Mouse (Mus musculus) forebrain, embryonic 12.5 days (tissue): ENCODE data around the gene Gucd1. TPM values are rescaled to one million over a fixed set of nuclear protein-coding genes. Genes with fewer than 3 reads are reported as not detected.

Experiments
- ATAC-seq: fragments of 200-750 bp; cut with Nextera tagmentation; 2 replicates; pipeline ENCODE4 v1.8.0; 2017; ENCODE audit warnings: moderate TSS enrichment; ENCODE audit not compliant: low FRiP score
- H3K27ac ChIP-seq: fragments of 300-500 bp; sonication (generic); 2 replicates; pipeline ENCODE4 v1.5.1; 2016; ENCODE audit warnings: mild to moderate bottlenecking
- H3K27me3 ChIP-seq: fragments of 300-500 bp; sonication (generic); 2 replicates; pipeline ENCODE4 v1.6.1; 2016; ENCODE audit warnings: mild to moderate bottlenecking
- H3K36me3 ChIP-seq: fragments of 300-500 bp; sonication (generic); replicated peaks from 2 replicates; pipeline ENCODE4 v1.6.1; 2016; ENCODE audit warnings: mild to moderate bottlenecking
- H3K4me1 ChIP-seq: fragments of 300-500 bp; sonication (generic); 2 replicates; pipeline ENCODE4 v1.6.1; 2016
- H3K4me2 ChIP-seq: fragments of 300-500 bp; sonication (generic); 2 replicates; pipeline ENCODE4 v1.6.1; 2016; ENCODE audit warnings: mild to moderate bottlenecking, moderate library complexity
- H3K4me3 ChIP-seq: fragments of 300-500 bp; sonication (generic); replicated peaks from 2 replicates; pipeline ENCODE4 v1.5.1; 2016; ENCODE audit warnings: mild to moderate bottlenecking
- H3K9ac ChIP-seq: fragments of 300-500 bp; sonication (generic); 2 replicates; pipeline ENCODE4 v1.6.1; 2016; ENCODE audit warnings: mild to moderate bottlenecking
- H3K9me3 ChIP-seq: fragments of 300-500 bp; sonication (generic); 2 replicates; pipeline ENCODE4 v1.6.1; 2016
- WGBS: fragments of 180-500 bp; shearing (Covaris S2); methylation state at CpG from one replicate; pipeline ENCODE4 v1.1.7; 2016; 5-methylcytosine and 5-hydroxymethylcytosine counted together
- polyA plus RNA-seq: library from polyadenylated mRNA; unstranded; fragments of >200 nt; fragmentation: Nextera tagmentation; extraction: Ambion mirVana; gene quantifications from 2 replicates; pipeline ENCODE4 v1.2.1, GENCODE M21; 2016

The Gucd1 gene
- polyA plus RNA-seq, 1 experiment from 2014 or later: 24.4 TPM

DNA sequence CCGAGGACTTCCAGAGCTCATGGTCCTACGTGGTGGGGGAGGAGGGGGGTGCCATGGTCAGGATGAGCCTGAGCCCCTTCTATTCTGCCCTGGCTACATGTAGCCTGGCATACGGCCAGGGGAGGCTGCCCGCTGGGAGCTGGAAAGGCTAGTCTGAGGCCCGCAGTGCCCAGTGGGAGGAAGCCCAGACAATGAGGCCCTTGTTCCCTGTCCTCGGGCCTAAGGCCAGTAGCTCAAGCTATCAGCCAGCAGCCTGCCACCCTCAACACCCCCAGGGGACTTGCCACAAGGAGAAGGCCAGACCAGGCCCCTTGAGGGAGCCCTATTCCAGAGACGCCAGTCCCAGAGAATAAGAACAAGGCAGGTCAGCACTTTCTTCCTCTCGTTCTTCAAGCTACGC is 38.3 kb upstream of the Gucd1 start:
- WGBS: 27% methylated on average over 9 of the region's 9 CpGs
- H3K4me2 ChIP-seq: no peak overlapping the region
- no peak overlapping the region for H3K4me3 ChIP-seq
- H3K27me3 ChIP-seq: peaks cover 35% of the 10 kb centered on the region
- peak; percentile 60; the same call in 1 of the 2 replicates for ATAC-seq
- 0 out of 2 replicates have a peak overlapping the region, but pooled peaks have one; percentile 9 for H3K9ac ChIP-seq
- no peaks in the 10 kb centered on the region for H3K9me3 ChIP-seq
- peaks cover 41% of the 10 kb centered on the region for H3K4me1 ChIP-seq
- no peaks in the 10 kb centered on the region for H3K36me3 ChIP-seq
- peak overlapping the region; percentile 81 for H3K27ac ChIP-seq

DNA sequence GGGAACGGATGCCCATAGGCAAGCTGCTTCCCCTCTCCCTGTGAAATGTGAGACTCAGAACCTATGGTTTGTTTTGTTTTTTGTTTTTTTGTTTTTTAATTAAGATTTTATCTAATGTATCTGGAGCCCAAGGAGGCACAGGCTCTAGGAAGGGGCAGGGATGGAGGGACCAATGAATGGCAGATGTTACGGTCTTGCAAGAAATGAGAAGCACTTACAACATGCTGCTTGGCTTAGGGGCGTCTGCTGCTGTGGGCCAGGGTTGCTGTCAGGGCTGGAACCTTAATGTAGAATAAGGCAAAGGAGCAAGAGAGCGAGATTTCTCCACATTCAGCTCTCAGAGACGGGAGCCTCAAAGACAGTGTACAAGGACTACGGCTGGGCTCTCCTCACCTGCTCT is 37.8 kb upstream of the Gucd1 start:
- H3K27me3 ChIP-seq: peaks cover 31% of the 10 kb centered on the region
- 75% methylated on average over 6 of the region's 6 CpGs for WGBS

DNA sequence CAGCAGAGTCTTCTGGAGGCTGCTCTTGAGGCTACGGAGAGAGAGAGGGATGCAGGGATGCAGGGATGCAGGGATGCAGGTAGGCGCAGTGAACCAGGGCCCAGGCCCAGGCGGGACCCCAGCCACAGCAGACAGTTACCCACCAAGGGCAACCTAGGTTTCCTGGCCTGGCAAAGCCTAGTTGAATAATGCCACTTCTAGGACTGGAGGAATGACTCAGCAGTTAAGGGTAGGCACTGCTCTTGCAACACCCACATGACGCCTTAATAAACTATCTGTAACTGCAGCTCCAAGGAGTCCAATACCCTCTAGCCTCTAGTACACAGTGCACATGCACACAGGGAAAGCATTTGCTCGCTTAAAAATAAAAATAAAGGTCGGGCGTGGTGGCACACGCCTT is 36.3 kb upstream of the Gucd1 start:
- Histone ChIP-seq H3K4me3 (no peak overlapping the region), H3K36me3 (no peaks in the 10 kb centered on the region), H3K27me3 (peaks cover 16% of the 10 kb centered on the region), H3K27ac (no peak overlapping the region), H3K4me2 (no peak overlapping the region), H3K9me3 (no peaks in the 10 kb centered on the region), H3K4me1 (peaks cover 25% of the 10 kb centered on the region), H3K9ac (no peak overlapping the region)
- no peak for ATAC-seq
- WGBS: 95% methylated on average over 8 of the region's 8 CpGs

More for the DNA sequence above, 37.8 kb upstream of the Gucd1 start:
- no peak for ATAC-seq
- Histone ChIP-seq H3K4me1 (peaks cover 40% of the 10 kb centered on the region), H3K27ac (peak overlapping the region; percentile 81), H3K4me3 (no peak overlapping the region), H3K4me2 (no peak overlapping the region), H3K36me3 (no peaks in the 10 kb centered on the region), H3K9me3 (no peaks in the 10 kb centered on the region), H3K9ac (no peak overlapping the region)

DNA sequence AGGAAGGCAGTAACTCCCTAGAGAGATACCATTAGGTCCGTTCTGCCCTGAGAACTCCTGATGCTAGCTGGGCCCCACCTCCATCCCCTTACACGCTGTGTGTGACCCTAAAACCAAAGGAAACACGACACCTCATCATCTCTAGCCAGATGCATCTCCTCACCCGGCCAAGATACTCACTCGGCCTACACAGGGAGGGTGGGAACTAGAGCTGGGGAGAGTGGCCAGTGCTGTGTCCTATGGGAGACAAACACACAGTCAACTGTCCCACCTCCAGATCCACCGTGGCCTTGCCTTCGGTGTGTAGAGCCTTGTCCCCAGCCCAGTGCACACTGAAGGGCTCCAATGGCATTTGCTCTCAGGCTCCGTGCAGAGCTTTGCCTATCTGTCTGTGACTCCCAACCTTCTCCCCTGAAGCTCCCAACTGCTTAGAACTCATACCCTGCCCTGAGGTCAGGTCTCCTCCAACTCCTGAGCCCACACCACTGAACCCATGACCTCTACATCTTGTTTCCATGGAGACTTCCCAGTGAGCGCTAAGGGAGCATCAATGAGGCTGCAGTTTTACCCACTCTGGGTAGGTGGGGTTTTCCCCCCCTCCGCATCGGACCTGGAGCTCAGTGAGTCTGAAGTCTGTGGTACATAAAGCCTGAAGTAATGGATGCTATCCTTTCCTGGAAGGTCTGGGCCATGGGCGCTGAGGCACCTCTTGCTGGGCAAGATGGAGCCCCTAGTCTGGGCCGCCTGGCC is 35.1 kb upstream of the Gucd1 start:
- H3K4me3 ChIP-seq: no peak overlapping the region
- H3K9ac ChIP-seq: no peak overlapping the region
- H3K36me3 ChIP-seq: no peaks in the 10 kb centered on the region
- H3K4me2 ChIP-seq: no peak overlapping the region
- WGBS: 78% methylated on average over 13 of the region's 13 CpGs
- no peak for ATAC-seq
- no peaks in the 10 kb centered on the region for H3K9me3 ChIP-seq
- H3K4me1 ChIP-seq: peaks cover 22% of the 10 kb centered on the region
- no peak overlapping the region for H3K27ac ChIP-seq
- peaks cover 5% of the 10 kb centered on the region for H3K27me3 ChIP-seq

DNA sequence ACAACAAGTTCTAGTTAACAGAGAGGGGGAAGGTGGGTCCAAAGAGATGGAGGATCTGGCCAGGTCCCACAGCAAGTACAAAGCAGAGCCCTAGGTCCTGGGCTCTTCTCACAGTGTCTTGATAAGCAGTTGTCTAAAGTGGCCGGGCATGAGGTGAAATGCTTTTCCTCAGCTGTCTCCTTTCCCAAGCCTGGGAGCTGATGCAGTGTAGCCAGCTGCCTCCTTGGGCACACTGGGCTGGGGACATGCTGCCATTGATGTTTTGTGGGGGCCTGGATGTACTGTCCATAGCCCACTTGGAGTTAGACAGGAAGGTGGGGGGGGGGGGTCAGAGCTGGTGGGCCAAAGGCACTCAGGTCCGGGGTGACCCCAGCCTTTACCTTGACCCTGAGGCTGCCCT is 34.3 kb upstream of the Gucd1 start:
- Histone ChIP-seq H3K4me1 (peaks cover 17% of the 10 kb centered on the region), H3K27me3 (no peaks in the 10 kb centered on the region), H3K4me3 (no peak overlapping the region), H3K36me3 (no peaks in the 10 kb centered on the region), H3K27ac (no peak overlapping the region), H3K9me3 (no peaks in the 10 kb centered on the region), H3K4me2 (no peak overlapping the region), H3K9ac (no peak overlapping the region)
- 89% methylated on average over 2 of the region's 2 CpGs for WGBS
- ATAC-seq: no peak

DNA sequence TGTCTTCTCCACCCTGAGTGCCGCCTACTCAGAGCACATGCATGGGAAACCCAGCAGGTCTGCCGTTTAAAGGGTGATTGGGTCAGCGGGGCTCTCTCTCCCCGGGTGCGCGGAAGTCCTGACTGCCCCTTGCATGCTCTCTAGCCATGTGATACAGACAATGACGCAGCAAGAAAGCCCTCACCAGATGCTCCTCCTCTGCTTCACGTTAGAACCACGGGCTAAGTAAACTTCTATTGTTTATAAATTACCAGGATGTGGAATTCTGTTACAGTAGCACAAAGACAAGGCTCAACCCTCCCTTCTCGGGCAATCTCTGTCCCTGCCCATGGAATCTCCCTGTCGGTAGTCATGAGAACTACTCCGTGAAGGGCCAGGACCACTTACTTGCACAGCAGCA is 33.4 kb upstream of the Gucd1 start:
- 56% methylated on average over 12 of the region's 12 CpGs for WGBS

DNA sequence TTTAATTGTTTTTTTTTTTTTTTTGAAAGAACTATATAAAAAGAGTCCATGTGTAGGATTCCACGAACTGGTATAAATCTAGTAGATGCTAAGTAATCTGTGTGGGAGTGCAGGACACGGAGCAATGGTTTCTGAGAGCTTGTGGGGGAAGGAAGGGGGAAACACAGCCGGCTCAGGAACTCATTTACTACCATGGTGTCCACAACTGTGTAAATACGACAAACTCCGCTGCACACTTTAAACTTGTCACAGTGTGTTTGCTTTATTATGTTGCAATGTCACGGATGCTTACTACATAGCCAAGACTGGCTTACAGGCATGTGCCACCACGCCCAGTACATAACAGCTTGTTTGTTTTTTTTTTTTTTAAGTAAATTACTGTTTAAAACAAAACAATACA is 32.1 kb upstream of the Gucd1 start:
- H3K9ac ChIP-seq: no peak overlapping the region
- no peaks in the 10 kb centered on the region for H3K4me1 ChIP-seq
- no peak overlapping the region for H3K4me2 ChIP-seq
- 83% methylated on average over 7 of the region's 7 CpGs for WGBS
- peaks cover 3% of the 10 kb centered on the region; the same call in 1 of the 2 replicates for H3K9me3 ChIP-seq
- H3K27ac ChIP-seq: no peak overlapping the region
- H3K36me3 ChIP-seq: no peaks in the 10 kb centered on the region
- no peak overlapping the region for H3K4me3 ChIP-seq
- no peak for ATAC-seq
- no peaks in the 10 kb centered on the region for H3K27me3 ChIP-seq

More for the DNA sequence above, 33.4 kb upstream of the Gucd1 start:
- no peak overlapping the region for H3K4me3 ChIP-seq
- H3K27me3 ChIP-seq: no peaks in the 10 kb centered on the region
- no peaks in the 10 kb centered on the region for H3K36me3 ChIP-seq
- H3K9ac ChIP-seq: no peak overlapping the region
- H3K9me3 ChIP-seq: no peaks in the 10 kb centered on the region
- H3K4me1 ChIP-seq: peaks cover 7% of the 10 kb centered on the region
- no peak overlapping the region for H3K4me2 ChIP-seq
- no peak for ATAC-seq
- H3K27ac ChIP-seq: no peak overlapping the region

DNA sequence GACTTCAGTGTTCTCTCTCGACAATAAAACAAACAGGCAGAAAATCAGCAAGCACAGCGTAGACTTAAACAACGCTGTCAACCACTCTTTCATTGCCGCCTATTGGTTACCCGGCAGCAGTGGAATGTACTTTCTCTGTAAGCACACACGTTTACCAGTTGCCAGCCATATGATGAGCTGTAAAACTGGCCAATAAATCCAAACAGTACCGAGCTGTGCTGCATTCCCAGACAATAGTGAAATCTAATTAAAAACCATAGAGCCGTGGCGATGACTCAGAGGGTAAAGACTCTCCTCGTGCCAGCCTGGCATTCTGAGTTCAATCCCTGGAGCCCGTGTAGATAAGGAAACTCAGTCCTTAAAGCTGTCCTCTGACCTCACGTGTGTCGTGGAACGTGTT is 30.7 kb upstream of the Gucd1 start:
- no peaks in the 10 kb centered on the region for H3K36me3 ChIP-seq
- H3K9ac ChIP-seq: no peak overlapping the region
- H3K4me2 ChIP-seq: no peak overlapping the region
- no peaks in the 10 kb centered on the region for H3K27me3 ChIP-seq
- H3K9me3 ChIP-seq: peaks cover 3% of the 10 kb centered on the region; the same call in 1 of the 2 replicates
- no peak overlapping the region for H3K27ac ChIP-seq
- no peaks in the 10 kb centered on the region for H3K4me1 ChIP-seq
- no peak for ATAC-seq
- 74% methylated on average over 14 of the region's 14 CpGs for WGBS
- no peak overlapping the region for H3K4me3 ChIP-seq

DNA sequence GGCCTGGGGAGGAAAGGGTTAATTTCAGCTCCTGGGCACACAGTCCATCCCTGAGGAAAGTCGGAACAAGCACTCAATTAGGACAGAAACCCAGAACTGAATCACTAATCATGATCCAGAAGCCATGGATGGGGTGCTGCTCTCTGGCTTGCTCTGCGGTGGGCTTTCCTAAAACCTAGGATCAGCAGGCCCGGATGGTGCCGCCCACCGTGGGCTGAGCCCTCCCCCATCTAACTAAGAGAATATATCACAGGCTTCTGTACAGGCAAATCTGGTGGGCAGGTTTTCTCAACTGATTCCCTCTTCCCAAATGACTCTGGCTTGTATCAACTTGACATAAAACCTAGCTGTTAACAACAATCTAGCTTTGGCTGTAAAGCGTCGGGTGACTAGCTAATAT is 30.1 kb upstream of the Gucd1 start:
- no peak overlapping the region for H3K9ac ChIP-seq
- H3K27ac ChIP-seq: no peak overlapping the region
- H3K36me3 ChIP-seq: no peaks in the 10 kb centered on the region
- no peak for ATAC-seq
- H3K9me3 ChIP-seq: peaks cover 3% of the 10 kb centered on the region; the same call in 1 of the 2 replicates
- no peak overlapping the region for H3K4me2 ChIP-seq
- no peaks in the 10 kb centered on the region for H3K27me3 ChIP-seq
- WGBS: 76% methylated on average over 7 of the region's 7 CpGs
- H3K4me3 ChIP-seq: no peak overlapping the region
- no peaks in the 10 kb centered on the region for H3K4me1 ChIP-seq

DNA sequence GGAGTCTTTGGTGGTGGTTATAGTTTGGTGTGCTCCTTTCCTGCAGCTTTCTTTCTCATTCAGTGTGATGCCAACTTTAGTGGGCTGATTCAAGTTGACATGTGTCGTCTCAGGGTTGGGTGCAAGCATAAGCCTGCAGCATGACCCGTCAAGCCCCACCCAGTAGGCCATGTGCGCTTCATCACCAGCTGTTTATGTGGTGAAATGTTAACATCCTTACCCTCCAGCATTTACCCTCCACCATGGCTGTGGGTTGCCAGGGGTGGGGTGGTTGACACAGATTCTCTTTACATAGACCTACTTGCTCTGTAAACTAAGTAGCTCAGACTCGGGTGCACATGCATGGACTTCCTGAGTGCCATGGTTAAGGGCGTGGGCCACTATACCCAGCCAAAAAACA is 18.4 kb upstream of the Gucd1 start:
- Histone ChIP-seq H3K4me2 (no peak overlapping the region), H3K9me3 (no peaks in the 10 kb centered on the region), H3K27ac (no peak overlapping the region), H3K27me3 (no peaks in the 10 kb centered on the region), H3K4me3 (no peak overlapping the region), H3K36me3 (peaks cover 53% of the 10 kb centered on the region), H3K9ac (no peak overlapping the region), H3K4me1 (no peaks in the 10 kb centered on the region)
- ATAC-seq: no peak
- 92% methylated on average over 5 of the region's 5 CpGs for WGBS

DNA sequence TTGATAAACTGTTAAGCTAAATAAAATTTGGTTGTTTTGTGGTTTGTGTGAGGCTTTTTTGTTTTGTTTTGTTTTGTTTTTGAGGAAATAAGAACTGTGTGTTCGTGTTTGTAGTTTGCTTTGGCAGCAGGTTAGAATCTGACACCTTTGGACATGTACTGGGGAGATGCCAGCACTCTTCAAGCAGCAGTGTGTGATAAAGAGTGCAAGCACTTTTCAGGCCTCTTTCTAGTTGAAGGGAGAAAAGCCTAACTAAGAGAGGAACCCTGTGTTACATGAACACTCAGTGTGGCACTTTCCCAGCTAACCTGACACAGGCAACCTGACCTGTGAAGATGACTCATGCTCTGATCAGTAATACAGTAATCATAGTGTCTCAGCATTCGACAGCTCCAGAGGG is 17.7 kb upstream of the Gucd1 start:
- WGBS: 91% methylated on average over 2 of the region's 2 CpGs
- ATAC-seq: no peak
- H3K27me3 ChIP-seq: no peaks in the 10 kb centered on the region
- no peaks in the 10 kb centered on the region for H3K9me3 ChIP-seq
- H3K9ac ChIP-seq: no peak overlapping the region
- no peak overlapping the region for H3K27ac ChIP-seq
- H3K4me2 ChIP-seq: no peak overlapping the region
- H3K4me1 ChIP-seq: no peaks in the 10 kb centered on the region
- H3K4me3 ChIP-seq: no peak overlapping the region
- peaks cover 60% of the 10 kb centered on the region for H3K36me3 ChIP-seq

DNA sequence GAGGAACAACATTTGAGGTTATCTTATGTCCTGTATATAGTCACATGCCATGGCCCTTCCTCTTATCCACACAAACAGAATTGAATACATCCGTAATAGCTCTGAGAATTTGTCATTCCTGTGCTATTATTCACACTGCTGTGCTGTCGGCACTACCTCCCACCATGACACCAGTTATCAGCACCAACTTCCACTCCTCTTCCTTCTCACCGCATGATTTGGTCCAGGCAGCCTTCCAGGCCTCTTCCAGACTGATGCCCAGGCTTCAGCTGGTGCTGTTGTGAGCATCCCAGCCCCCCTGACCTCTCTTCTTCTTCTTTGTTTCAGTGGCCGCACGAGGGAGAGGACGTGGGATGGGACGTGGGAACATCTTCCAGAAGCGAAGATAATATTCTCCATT is 17.2 kb upstream of the Gucd1 start:
- no peaks in the 10 kb centered on the region for H3K27me3 ChIP-seq
- H3K36me3 ChIP-seq: peaks cover 63% of the 10 kb centered on the region
- no peaks in the 10 kb centered on the region for H3K4me1 ChIP-seq
- no peak overlapping the region for H3K4me3 ChIP-seq
- no peak overlapping the region for H3K4me2 ChIP-seq
- WGBS: 87% methylated on average over 8 of the region's 8 CpGs
- H3K9me3 ChIP-seq: no peaks in the 10 kb centered on the region
- H3K9ac ChIP-seq: no peak overlapping the region
- no peak overlapping the region for H3K27ac ChIP-seq
- no peak for ATAC-seq

DNA sequence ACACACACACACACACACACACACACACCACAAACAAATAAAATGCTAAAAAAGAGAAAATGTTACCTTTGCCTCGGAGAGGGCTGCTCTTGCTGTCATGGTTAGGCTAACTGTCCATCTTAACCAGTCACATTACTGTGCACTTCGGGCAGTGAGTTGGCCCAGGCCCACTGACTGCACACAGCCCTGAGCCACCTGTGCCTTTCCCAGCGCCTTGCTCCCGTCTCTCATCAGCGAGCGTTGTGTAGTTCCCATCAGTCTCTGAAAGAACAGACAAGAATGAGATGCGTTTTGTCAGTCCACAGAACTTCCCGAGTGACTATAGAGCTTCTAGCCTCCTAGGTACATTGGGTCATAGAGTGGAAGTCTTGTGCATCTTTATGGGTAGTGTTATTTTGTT is 16.4 kb upstream of the Gucd1 start:
- Histone ChIP-seq H3K4me2 (no peak overlapping the region), H3K9me3 (no peaks in the 10 kb centered on the region), H3K4me3 (no peak overlapping the region), H3K9ac (no peak overlapping the region), H3K27me3 (no peaks in the 10 kb centered on the region), H3K27ac (no peak overlapping the region), H3K36me3 (peaks cover 68% of the 10 kb centered on the region), H3K4me1 (no peaks in the 10 kb centered on the region)
- whole genome bisulfite sequencing: 95% methylated on average over 8 of the region's 8 CpGs
- no peak for ATAC-seq
